Mouse (Mus musculus) lung, postnatal 0 days (tissue): ENCODE measurements around the gene B3galt4. TPM values are rescaled to one million over a fixed set of nuclear protein-coding genes. Genes with fewer than 3 reads are reported as not detected.
"Not testable (repeated sequence)": the region's sequence is repeated elsewhere in the genome, so short reads cannot be mapped to it uniquely, and the experiment has no call there.

Experiments
- ATAC-seq: fragments of 200-750 bp; cut with Nextera tagmentation; 2 replicates; pipeline ENCODE4 v1.8.0; 2017; ENCODE audit warnings: moderate library complexity
- DNase-seq: peaks from one replicate; pipeline ENCODE4 v3.0.0-alpha.2; 2016; ENCODE audit warnings: low spot score
- H3K27ac ChIP-seq: fragments of 300-500 bp; sonication (generic); 2 replicates; pipeline ENCODE4 v1.5.1; 2014; ENCODE audit warnings: antibody characterized with exemption, mild to moderate bottlenecking, low read length, mixed read lengths
- H3K27me3 ChIP-seq: fragments of 300-500 bp; sonication (generic); replicated peaks from 2 replicates; pipeline ENCODE4 v1.6.1; 2014; ENCODE audit warnings: low read length, mixed read lengths; ENCODE audit not compliant: insufficient read depth
- H3K36me3 ChIP-seq: fragments of 300-500 bp; sonication (generic); 2 replicates; pipeline ENCODE4 v1.6.1; 2014; ENCODE audit warnings: low read length, mixed read lengths; ENCODE audit not compliant: insufficient read depth
- H3K4me1 ChIP-seq: fragments of 300-500 bp; sonication (generic); 2 replicates; pipeline ENCODE4 v1.6.1; 2014; ENCODE audit warnings: antibody characterized with exemption, low read depth, low read length, mixed read lengths; ENCODE audit not compliant: insufficient read depth
- H3K4me2 ChIP-seq: fragments of 300-500 bp; sonication (generic); replicated peaks from 2 replicates; pipeline ENCODE4 v1.6.1; 2014; ENCODE audit warnings: low read depth, mild to moderate bottlenecking, low read length, moderate library complexity, mixed read lengths
- H3K4me3 ChIP-seq: fragments of 300-500 bp; sonication (generic); 2 replicates; pipeline ENCODE4 v1.5.1; 2014; ENCODE audit warnings: low read depth, low read length
- H3K9ac ChIP-seq: fragments of 300-500 bp; sonication (generic); replicated peaks from 2 replicates; pipeline ENCODE4 v1.6.1; 2014; ENCODE audit warnings: low read depth, mild to moderate bottlenecking
- H3K9me3 ChIP-seq: fragments of 300-500 bp; sonication (generic); 2 replicates; pipeline ENCODE4 v1.6.1; 2016; ENCODE audit warnings: low read length, mixed read lengths
- CTCF ChIP-seq: IDR thresholded peaks from 2 replicates; pipeline ENCODE4 v1.5.1; 2016; ENCODE audit warnings: antibody characterized with exemption, mild to moderate bottlenecking
- EP300 ChIP-seq: IDR thresholded peaks from 2 replicates; pipeline ENCODE4 v1.6.1; 2016; ENCODE audit warnings: antibody characterized with exemption, mild to moderate bottlenecking, control low read depth
- WGBS: fragments of 180-500 bp; shearing (Covaris S2); extraction: QIAGEN DNeasy Blood & Tissue Kit; methylation state at CpG from one replicate; pipeline ENCODE4 v1.1.7; 2014; 5-methylcytosine and 5-hydroxymethylcytosine counted together
- polyA plus RNA-seq: library from polyadenylated mRNA; unstranded; fragments of >200 nt; fragmentation: Nextera tagmentation; extraction: Ambion mirVana; gene quantifications from 2 replicates; pipeline ENCODE4 v1.2.1, GENCODE M21; 2015

B3galt4 gene
- polyA plus RNA-seq, 1 experiment from 2014 or later: 12.0 TPM

GRCm38 (mm10) chr17:33909869-33910250, 41.4 kb downstream of the B3galt4 start:
- WGBS: under 1% methylated on average over 14 of the region's 14 CpGs
- Histone ChIP-seq H3K36me3 (peaks cover 22% of the 10 kb centered on the region; the same call in 1 of the 2 replicates), H3K4me3 (peak overlapping the region; percentile 88), H3K4me1 (peaks cover 5% of the 10 kb centered on the region), H3K9ac (peak overlapping the region; percentile 96), H3K27me3 (no peaks in the 10 kb centered on the region), H3K9me3 (no peaks in the 10 kb centered on the region), H3K27ac (peak overlapping the region; percentile 98), H3K4me2 (peak overlapping the region; percentile 95)
- DNase-seq (peak; percentile 90), ATAC-seq (peak; percentile 14)
- TF ChIP-seq EP300: no peak
- TF ChIP-seq CTCF: no peak

- Histone ChIP-seq H3K27ac (peak within 1 kb of the TSS; percentile 98), H3K4me1 (peaks cover 4% of the 10 kb centered on the region; the same call in 1 of the 2 replicates), H3K9me3 (no peaks in the 10 kb centered on the region), H3K36me3 (peaks cover 19% of the 10 kb centered on the region; the same call in 1 of the 2 replicates), H3K4me3 (peak within 1 kb of the TSS; percentile 88), H3K4me2 (peak within 1 kb of the TSS; percentile 95), H3K27me3 (no peaks in the 10 kb centered on the region), H3K9ac (peak within 1 kb of the TSS; percentile 96)
- ATAC-seq (peak; percentile 97), DNase-seq (peak; percentile 99)
- under 1% methylated on average over 66 of the region's 68 CpGs for WGBS
- TF ChIP-seq EP300 (no peak), CTCF (no peak)
Observed at GRCm38 (mm10) chr17:33909077-33909868, 42.0 kb downstream of the B3galt4 start, which contains the start of gene Daxx. Gene Daxx, plus strand, starts transcription at chr17:33909414.

GRCm38 (mm10) chr17:33908331-33909076, 42.8 kb downstream of the B3galt4 start:
- peaks cover 4% of the 10 kb centered on the region; the same call in 1 of the 2 replicates for H3K4me1 ChIP-seq
- H3K36me3 ChIP-seq: peaks cover 13% of the 10 kb centered on the region; the same call in 1 of the 2 replicates
- peak overlapping the region; percentile 88 for H3K4me3 ChIP-seq
- peak overlapping the region; percentile 95 for H3K4me2 ChIP-seq
- H3K9me3 ChIP-seq: no peaks in the 10 kb centered on the region
- H3K9ac ChIP-seq: peak overlapping the region; percentile 50
- DNase-seq (no peak), ATAC-seq (peak; percentile 49)
- under 1% methylated on average over 37 of the region's 44 CpGs for WGBS
- TF ChIP-seq CTCF (no peak), EP300 (no peak)
- no peaks in the 10 kb centered on the region for H3K27me3 ChIP-seq
- peak overlapping the region; percentile 98 for H3K27ac ChIP-seq

GRCm38 (mm10) chr17:33904835-33905234, 46.5 kb downstream of the B3galt4 start, which contains the start of gene Platr17:
Gene Platr17, plus strand, starts transcription at chr17:33905135.
- H3K36me3 ChIP-seq, H3K4me2 ChIP-seq, H3K27ac ChIP-seq, H3K9ac ChIP-seq, H3K9me3 ChIP-seq, ATAC-seq, DNase-seq, H3K4me1 ChIP-seq, H3K4me3 ChIP-seq, H3K27me3 ChIP-seq: not testable (repeated sequence)
- WGBS: 58% methylated on average over 3 of the region's 4 CpGs

GRCm38 (mm10) chr17:33903911-33904651, 47.2 kb downstream of the B3galt4 start:
- H3K4me3 ChIP-seq, H3K36me3 ChIP-seq, H3K9ac ChIP-seq, H3K4me1 ChIP-seq, DNase-seq, ATAC-seq, H3K27me3 ChIP-seq, H3K4me2 ChIP-seq, H3K9me3 ChIP-seq, H3K27ac ChIP-seq: not testable (repeated sequence)
- WGBS: 63% methylated on average over 6 of the region's 6 CpGs

GRCm38 (mm10) chr17:33902491-33902890, 48.8 kb downstream of the B3galt4 start:
- Histone ChIP-seq H3K9me3 (no peaks in the 10 kb centered on the region), H3K4me2 (no peak overlapping the region), H3K27me3 (no peaks in the 10 kb centered on the region), H3K27ac (no peak overlapping the region), H3K36me3 (no peaks in the 10 kb centered on the region), H3K9ac (no peak overlapping the region), H3K4me1 (no peaks in the 10 kb centered on the region), H3K4me3 (no peak overlapping the region)
- 57% methylated on average over 7 of the region's 7 CpGs for WGBS
- DNase-seq (no peak), ATAC-seq (no peak)
- no peak for TF ChIP-seq EP300
- no peak for TF ChIP-seq CTCF
